Mouse (Mus musculus) forebrain, embryonic 14.5 days (tissue): ENCODE measurements at regions not wholly inside any gene's neighbourhood (a gene's known extent, or its start where the extent isn't known, plus 50 kb on each side); places are given as distances from the start of the nearest gene placed in this dataset.
A peak's percentile ranks its signal among the peaks of the same experiment; 100 is the strongest.

Source experiments
- ATAC-seq: fragments of 200-750 bp; cut with Nextera tagmentation; 2 replicates; pipeline ENCODE4 v1.8.0; 2017; ENCODE audit warnings: mild to moderate bottlenecking, moderate library complexity
- DNase-seq: peaks from one replicate; pipeline ENCODE4 v3.0.0-alpha.2; 2015; ENCODE audit warnings: low spot score
- H3K27ac ChIP-seq: fragments of 300-500 bp; sonication (generic); 2 replicates; pipeline ENCODE4 v1.5.1; 2014; ENCODE audit warnings: low read depth, mild to moderate bottlenecking, control low read depth, low read length, moderate library complexity
- H3K27me3 ChIP-seq: fragments of 300-500 bp; sonication (generic); replicated peaks from 2 replicates; pipeline ENCODE4 v1.6.1; 2014; ENCODE audit warnings: low read length, control low read depth, mixed read lengths; ENCODE audit not compliant: control insufficient read depth, insufficient read depth
- H3K36me3 ChIP-seq: fragments of 300-500 bp; sonication (generic); 2 replicates; pipeline ENCODE4 v1.6.1; 2014; ENCODE audit warnings: low read length, control low read depth; ENCODE audit not compliant: control insufficient read depth, insufficient read depth
- H3K4me1 ChIP-seq: fragments of 300-500 bp; sonication (generic); 2 replicates; pipeline ENCODE4 v1.6.1; 2014; ENCODE audit warnings: antibody characterized with exemption, low read length, control low read depth; ENCODE audit not compliant: control insufficient read depth, insufficient read depth
- H3K4me2 ChIP-seq: fragments of 300-500 bp; sonication (generic); 2 replicates; pipeline ENCODE4 v1.6.1; 2014; ENCODE audit warnings: mild to moderate bottlenecking, control low read depth, low read length
- H3K4me3 ChIP-seq: fragments of 300-500 bp; sonication (generic); 2 replicates; pipeline ENCODE4 v1.5.1; 2014; ENCODE audit warnings: low read depth, low read length, control low read depth
- H3K9ac ChIP-seq: fragments of 300-500 bp; sonication (generic); 2 replicates; pipeline ENCODE4 v1.6.1; 2014; ENCODE audit warnings: mild to moderate bottlenecking, low read length, control low read depth, moderate library complexity
- H3K9me3 ChIP-seq: fragments of 300-500 bp; sonication (generic); replicated peaks from 2 replicates; pipeline ENCODE4 v1.6.1; 2016; ENCODE audit warnings: low read length, control low read depth, mixed read lengths; ENCODE audit not compliant: control insufficient read depth
- WGBS: fragments of 180-500 bp; shearing (Covaris S2); extraction: QIAGEN DNeasy Blood & Tissue Kit; methylation state at CpG from one replicate; pipeline ENCODE4 v1.1.7; 2014; 5-methylcytosine and 5-hydroxymethylcytosine counted together

DNA sequence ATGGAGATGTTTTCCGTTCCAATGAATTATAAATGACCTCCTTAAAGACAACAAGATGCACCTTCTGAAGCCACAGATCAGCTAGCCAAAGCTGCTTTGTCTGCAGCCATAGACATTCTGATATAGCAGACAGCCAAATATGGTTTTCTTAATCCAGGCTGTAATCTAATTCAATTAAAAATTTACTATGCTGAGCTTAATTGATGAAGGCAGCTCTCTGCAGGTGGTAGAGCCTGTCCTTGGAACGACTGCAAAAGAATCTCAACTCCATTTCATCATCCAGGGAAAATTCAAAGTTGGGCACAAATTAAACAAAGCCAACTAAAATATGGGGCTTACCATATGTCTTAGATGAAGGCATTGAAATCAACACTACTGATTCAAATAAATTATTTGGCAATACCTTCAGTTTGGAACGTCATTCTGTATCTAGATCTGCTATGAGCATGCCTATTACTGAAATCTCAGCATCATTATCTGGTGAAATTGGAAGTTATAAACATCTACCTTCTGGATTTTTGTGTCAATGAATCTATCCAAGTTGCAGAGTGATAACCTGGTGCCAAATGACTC, 615.4 kb upstream of the Ins1 start:
- Histone ChIP-seq H3K9ac (no peak overlapping the region), H3K36me3 (no peaks in the 10 kb centered on the region), H3K27me3 (no peaks in the 10 kb centered on the region), H3K4me2 (no peak overlapping the region), H3K9me3 (no peaks in the 10 kb centered on the region), H3K4me3 (no peak overlapping the region), H3K4me1 (no peaks in the 10 kb centered on the region), H3K27ac (no peak overlapping the region)
- 74% methylated on average over 3 of the region's 3 CpGs for WGBS
- ATAC-seq (peak; percentile 40; the same call in 1 of the 2 replicates), DNase-seq (peak; percentile 68)

DNA sequence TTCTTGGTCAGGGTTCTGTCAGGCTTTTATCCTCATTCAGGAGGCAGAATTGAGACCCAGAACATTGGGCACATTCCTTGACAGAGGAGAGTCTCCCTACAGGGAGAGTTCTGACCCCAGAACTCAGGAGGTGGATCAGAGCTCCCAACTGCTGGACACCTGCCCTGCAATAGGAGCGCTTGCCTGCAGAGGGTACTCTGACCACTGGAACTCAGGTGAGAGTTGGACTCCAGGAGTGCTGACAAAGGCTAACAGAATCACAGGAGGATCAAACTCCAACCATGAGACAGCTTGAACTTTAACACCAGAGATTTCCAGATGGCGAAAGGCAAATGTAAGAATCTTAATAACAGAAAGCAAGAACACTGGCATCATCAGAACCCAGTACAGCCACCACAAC, 603.9 kb upstream of the Ins1 start:
- Histone ChIP-seq H3K36me3 (no peaks in the 10 kb centered on the region), H3K4me1 (no peaks in the 10 kb centered on the region), H3K9me3 (no peaks in the 10 kb centered on the region), H3K4me2 (no peak overlapping the region), H3K27me3 (no peaks in the 10 kb centered on the region), H3K4me3 (no peak overlapping the region), H3K27ac (no peak overlapping the region), H3K9ac (no peak overlapping the region)
- no peak for ATAC-seq
- WGBS, result 98% methylated on average over 2 of the region's 2 CpGs
- DNase-seq, result no peak

DNA sequence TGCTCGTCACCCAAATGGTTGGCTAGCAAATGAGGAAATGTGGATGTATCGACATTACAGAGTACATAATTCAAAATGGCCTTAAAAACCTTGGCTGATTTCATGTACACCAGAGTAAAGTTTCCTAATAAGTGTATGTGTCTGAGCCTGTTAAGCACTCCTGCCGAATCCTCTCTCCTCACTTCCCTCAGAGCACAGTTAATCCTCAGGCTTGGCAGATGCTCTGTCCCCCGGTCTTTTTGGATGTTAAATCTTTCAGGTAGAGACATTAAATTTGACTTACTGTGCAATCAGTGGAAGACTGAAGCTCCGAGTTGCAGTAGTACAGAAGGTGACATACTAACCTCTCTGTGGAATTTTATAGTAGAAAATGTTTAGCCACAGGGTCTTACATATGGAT, 597.5 kb upstream of the Ins1 start:
- Histone ChIP-seq H3K4me1 (0 out of 2 replicates have a peak, but pooled peaks cover 8% of the 10 kb centered on the region), H3K9me3 (no peaks in the 10 kb centered on the region), H3K27ac (no peak overlapping the region), H3K27me3 (no peaks in the 10 kb centered on the region), H3K4me3 (no peak overlapping the region), H3K36me3 (no peaks in the 10 kb centered on the region), H3K4me2 (no peak overlapping the region), H3K9ac (no peak overlapping the region)
- ATAC-seq (no peak), DNase-seq (no peak)
- WGBS, result 88% methylated on average over 5 of the region's 5 CpGs

DNA sequence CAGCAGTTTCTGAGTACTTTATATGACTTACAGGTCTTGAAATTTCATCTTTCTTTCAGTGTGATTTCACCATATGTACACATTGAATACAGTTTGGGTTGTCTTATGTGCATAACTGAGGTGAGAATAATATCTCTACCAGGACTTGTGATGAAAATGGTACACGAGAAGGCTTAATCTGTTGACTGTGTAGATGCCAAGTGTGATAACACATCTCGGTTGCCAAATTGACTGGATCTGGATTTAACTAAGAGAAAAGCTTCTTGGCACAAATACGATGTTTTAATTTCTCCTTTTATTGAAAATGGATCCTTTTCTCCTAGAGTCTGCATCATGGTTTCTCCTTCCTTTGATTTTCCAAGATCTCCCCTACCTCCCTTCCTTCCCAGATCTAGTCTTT, 588.4 kb upstream of the Ins1 start:
- ATAC-seq (peak; percentile 44; the same call in 1 of the 2 replicates), DNase-seq (peak; percentile 74)
- Histone ChIP-seq H3K9me3 (no peaks in the 10 kb centered on the region), H3K27me3 (no peaks in the 10 kb centered on the region), H3K27ac (no peak overlapping the region), H3K4me1 (0 out of 2 replicates have a peak, but pooled peaks cover 7% of the 10 kb centered on the region), H3K4me3 (no peak overlapping the region), H3K36me3 (no peaks in the 10 kb centered on the region), H3K9ac (no peak overlapping the region), H3K4me2 (no peak overlapping the region)
- WGBS, result 79% methylated on average over 3 of the region's 3 CpGs
